Mouse (Mus musculus) bone marrow, adult 2 months (tissue): Measurements from ENCODE around the gene Barhl2.

Experiments used
- CTCF ChIP-seq: fragments of 200-500 bp; IDR thresholded peaks from 2 replicates; pipeline ENCODE4 v1.5.1; 2011; ENCODE audit warnings: low read length, control low read depth; ENCODE audit not compliant: control insufficient read depth, insufficient read depth
- POLR2A ChIP-seq: fragments of 200-500 bp; IDR thresholded peaks from 2 replicates; pipeline ENCODE4 v1.6.1; 2011; ENCODE audit warnings: low read depth, mild to moderate bottlenecking, control low read depth, low read length, borderline replicate concordance; ENCODE audit not compliant: control insufficient read depth

GRCm38 (mm10) chr5:106460001-106460511, 2.1 kb upstream of the Barhl2 start:
- TF ChIP-seq POLR2A (no peak), CTCF (no peak)
